Mouse (Mus musculus) myocyte (in vitro differentiated cells): Measurements from ENCODE around the gene Dnah2. TPM values are rescaled to one million over a fixed set of nuclear protein-coding genes. Genes with fewer than 3 reads are reported as not detected.

ENCODE experiments used
- H3K27me3 ChIP-seq: one replicate; pipeline ENCODE4 v1.6.1; 2011; ENCODE audit not compliant: control insufficient read depth, insufficient read depth, insufficient read length
- H3K36me3 ChIP-seq: one replicate; pipeline ENCODE4 v1.6.1; 2011; ENCODE audit not compliant: control insufficient read depth, insufficient read depth
- H3K4me2 ChIP-seq: one replicate; pipeline ENCODE4 v1.6.1; 2011; ENCODE audit warnings: low read depth, control low read depth
- H3K4me3 ChIP-seq: one replicate; pipeline ENCODE4 v1.5.1; 2011; ENCODE audit warnings: mild to moderate bottlenecking, control low read depth, moderate library complexity
- H3K79me2 ChIP-seq: one replicate; pipeline ENCODE4 v1.6.1; 2011; ENCODE audit not compliant: control insufficient read depth, insufficient read depth
- H3ac ChIP-seq: one replicate; pipeline ENCODE4 v1.6.1; 2011; ENCODE audit not compliant: control insufficient read depth, insufficient read length
- CEBPB ChIP-seq: IDR thresholded peaks from 2 replicates; pipeline ENCODE4 v1.6.1; 2011; ENCODE audit warnings: mild to moderate bottlenecking, moderate library complexity; ENCODE audit not compliant: poor library complexity, insufficient read depth, severe bottlenecking
- E2F4 ChIP-seq: IDR thresholded peaks from one replicate; pipeline ENCODE4 v1.6.1; 2011; ENCODE audit warnings: mild to moderate bottlenecking, control low read depth, moderate library complexity; ENCODE audit not compliant: insufficient read depth
- MAX ChIP-seq: IDR thresholded peaks from one replicate; pipeline ENCODE4 v1.6.1; 2011; ENCODE audit warnings: low read depth, mild to moderate bottlenecking, control low read depth
- MYOD1 ChIP-seq, 3 experiments: IDR thresholded peaks; one replicate each; pipeline ENCODE4 v1.6.1; 2011; ENCODE audit warnings: control low read depth in 2 of 3, low read depth in 2 of 3, mild to moderate bottlenecking in 2 of 3, moderate library complexity in 1 of 3; ENCODE audit not compliant: insufficient read length in 2 of 3, control insufficient read depth in 1 of 3
- MYOG ChIP-seq, 3 experiments: IDR thresholded peaks; one replicate each; pipeline ENCODE4 v1.6.1; 2011; ENCODE audit warnings: control low read depth in 2 of 3, low read depth in 2 of 3, mild to moderate bottlenecking in 2 of 3; ENCODE audit not compliant: insufficient read length in 2 of 3, control insufficient read depth in 1 of 3, insufficient read depth in 1 of 3
- POLR2A ChIP-seq: IDR thresholded peaks from one replicate; pipeline ENCODE4 v1.6.1; 2011; ENCODE audit warnings: low read depth, mild to moderate bottlenecking, control low read depth, moderate library complexity; ENCODE audit not compliant: insufficient read length
- POLR2AphosphoS2 ChIP-seq: IDR thresholded peaks from one replicate; pipeline ENCODE4 v1.6.1; 2011; ENCODE audit warnings: low read depth, control low read depth; ENCODE audit not compliant: insufficient read length
- REST ChIP-seq: IDR thresholded peaks from one replicate; pipeline ENCODE4 v1.6.1; 2011; ENCODE audit warnings: mild to moderate bottlenecking, control low read depth, moderate library complexity; ENCODE audit not compliant: insufficient read depth, insufficient read length
- SRF ChIP-seq: IDR thresholded peaks from one replicate; pipeline ENCODE4 v1.6.1; 2011; ENCODE audit warnings: low read depth; ENCODE audit not compliant: control insufficient read depth, insufficient read length
- TCF12 ChIP-seq: IDR thresholded peaks from one replicate; pipeline ENCODE4 v1.6.1; 2011; ENCODE audit warnings: mild to moderate bottlenecking, control low read depth; ENCODE audit not compliant: poor library complexity, insufficient read depth, severe bottlenecking
- TCF3 ChIP-seq: IDR thresholded peaks from one replicate; pipeline ENCODE4 v1.6.1; 2011; ENCODE audit warnings: low read depth, control low read depth; ENCODE audit not compliant: insufficient read length
- USF1 ChIP-seq: IDR thresholded peaks from one replicate; pipeline ENCODE4 v1.6.1; 2011; ENCODE audit warnings: low read depth, mild to moderate bottlenecking, control low read depth, moderate library complexity
- polyA plus RNA-seq: library from polyadenylated mRNA; unstranded; fragments of >200 nt; fragmentation: generic; extraction: Trizol; gene quantifications from one replicate; pipeline ENCODE4 v1.2.1, GENCODE M21; 2012; ENCODE audit warnings: missing spikeins

Dnah2 gene
- polyA plus RNA-seq, 1 experiment, result 0.24 TPM

- Histone ChIP-seq H3K4me2 (no peak overlapping the region), H3K27me3 (no peaks in the 10 kb centered on the region), H3ac (no peak overlapping the region), H3K79me2 (peaks cover 9% of the 10 kb centered on the region), H3K36me3 (peaks cover 13% of the 10 kb centered on the region), H3K4me3 (no peak overlapping the region)
- TF ChIP-seq USF1 (no peak), TCF12 (no peak), MAX (no peak), E2F4 (no peak), SRF (no peak), POLR2AphosphoS2 (no peak), TCF3 (no peak), REST (no peak), MYOD1 (IDR thresholded peaks at IDR 0.05; ENCODE audit: control insufficient read depth in 1 of 3, insufficient read length in 2 of 3, low read depth in 2 of 3) (no peak), MYOG (IDR thresholded peaks at IDR 0.05; ENCODE audit: control insufficient read depth in 1 of 3, insufficient read depth in 1 of 3, insufficient read length in 2 of 3, low read depth in 2 of 3) (no peak), CEBPB (no peak), POLR2A (no peak)
Observed at GRCm38 (mm10) chr11:69590622-69591021, 41.7 kb upstream of the Dnah2 start.

GRCm38 (mm10) chr11:69589207-69589834 is 40.4 kb upstream of the Dnah2 start:
- no peak for TF ChIP-seq MYOD1 (IDR thresholded peaks at IDR 0.05; ENCODE audit: control insufficient read depth in 1 of 3, insufficient read length in 2 of 3, low read depth in 2 of 3)
- no peak for TF ChIP-seq USF1
- no peak for TF ChIP-seq SRF
- TF ChIP-seq CEBPB, result no peak
- no peak for TF ChIP-seq MYOG (IDR thresholded peaks at IDR 0.05; ENCODE audit: control insufficient read depth in 1 of 3, insufficient read depth in 1 of 3, insufficient read length in 2 of 3, low read depth in 2 of 3)
- TF ChIP-seq E2F4, result no peak
- TF ChIP-seq TCF3, result no peak
- TF ChIP-seq POLR2AphosphoS2, result no peak
- TF ChIP-seq TCF12, result no peak
- TF ChIP-seq MAX, result no peak
- no peak for TF ChIP-seq POLR2A
- no peak for TF ChIP-seq REST
- H3K36me3 ChIP-seq, result peaks cover 13% of the 10 kb centered on the region
- H3K27me3 ChIP-seq, result no peaks in the 10 kb centered on the region
- H3K4me3 ChIP-seq, result no peak overlapping the region
- no peak overlapping the region for H3K4me2 ChIP-seq
- H3ac ChIP-seq, result no peak overlapping the region
- peaks cover 22% of the 10 kb centered on the region for H3K79me2 ChIP-seq

- no peak overlapping the region for H3K4me3 ChIP-seq
- peaks cover 12% of the 10 kb centered on the region for H3K36me3 ChIP-seq
- no peaks in the 10 kb centered on the region for H3K27me3 ChIP-seq
- peaks cover 53% of the 10 kb centered on the region for H3K79me2 ChIP-seq
- H3ac ChIP-seq, result no peak overlapping the region
- TF ChIP-seq TCF12, result no peak
- TF ChIP-seq CEBPB, result no peak
- TF ChIP-seq MAX, result no peak
- TF ChIP-seq POLR2AphosphoS2, result no peak
- TF ChIP-seq E2F4, result no peak
- TF ChIP-seq REST, result no peak
- no peak for TF ChIP-seq MYOG (IDR thresholded peaks at IDR 0.05; ENCODE audit: control insufficient read depth in 1 of 3, insufficient read depth in 1 of 3, insufficient read length in 2 of 3, low read depth in 2 of 3)
- no peak for TF ChIP-seq TCF3
- no peak for TF ChIP-seq SRF
- TF ChIP-seq MYOD1 (IDR thresholded peaks at IDR 0.05; ENCODE audit: control insufficient read depth in 1 of 3, insufficient read length in 2 of 3, low read depth in 2 of 3), result no peak
- TF ChIP-seq POLR2A, result no peak
- no peak for TF ChIP-seq USF1
- no peak overlapping the region for H3K4me2 ChIP-seq
Observed at GRCm38 (mm10) chr11:69585718-69586325, 36.9 kb upstream of the Dnah2 start.

GRCm38 (mm10) chr11:69584937-69585336 is 36.0 kb upstream of the Dnah2 start:
- TF ChIP-seq USF1 (no peak), MYOD1 (IDR thresholded peaks at IDR 0.05; ENCODE audit: control insufficient read depth in 1 of 3, insufficient read length in 2 of 3, low read depth in 2 of 3) (no peak), SRF (no peak), POLR2AphosphoS2 (no peak), CEBPB (no peak), TCF3 (no peak), TCF12 (no peak), REST (no peak), POLR2A (no peak), MYOG (IDR thresholded peaks at IDR 0.05; ENCODE audit: control insufficient read depth in 1 of 3, insufficient read depth in 1 of 3, insufficient read length in 2 of 3, low read depth in 2 of 3) (no peak)
- Histone ChIP-seq H3K27me3 (no peaks in the 10 kb centered on the region), H3K4me2 (no peak overlapping the region), H3ac (no peak overlapping the region), H3K36me3 (peaks cover 9% of the 10 kb centered on the region), H3K4me3 (no peak overlapping the region), H3K79me2 (peaks cover 60% of the 10 kb centered on the region)
